Mouse (Mus musculus): Measurements from ENCODE around the gene Sgpp2. TPM values are rescaled to one million over a fixed set of nuclear protein-coding genes. Genes with fewer than 3 reads are reported as not detected.

Sgpp2 gene
- total RNA-seq, 2 experiments from 2014 or later, result 0.08 TPM; not detected in 1

DNA sequence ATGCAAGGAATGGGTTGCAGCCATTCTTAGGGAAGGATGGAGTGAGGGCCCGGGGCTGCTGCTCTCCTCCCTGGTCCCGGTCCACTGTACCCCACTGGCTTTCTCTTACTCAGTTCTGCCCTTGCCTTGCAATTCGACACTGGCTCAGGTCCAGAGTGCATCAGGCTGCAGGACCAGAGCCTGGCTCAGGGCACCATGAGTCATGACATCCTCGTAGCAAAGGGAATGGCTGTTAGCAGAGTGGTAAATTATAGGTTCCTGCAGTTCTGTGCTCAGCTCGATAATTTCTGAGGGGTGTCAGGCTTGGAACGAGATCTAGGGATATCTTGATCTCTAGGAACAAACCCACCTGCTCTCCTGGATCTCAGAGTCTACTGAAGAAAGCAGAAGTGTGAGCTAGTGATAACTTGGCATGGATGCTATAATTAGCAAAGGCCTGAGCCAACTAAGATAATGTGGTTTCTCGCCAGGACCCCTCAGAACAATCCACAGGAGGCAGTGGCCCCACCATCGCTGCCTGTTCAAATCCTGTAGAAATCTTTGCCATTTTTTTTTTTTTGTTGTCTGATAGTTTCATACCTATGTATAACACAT lies 86.3 kb downstream of the Sgpp2 start:
- intact Hi-C loops (cut with DNase I), result no loop called here
- DNase-seq, result no peak

- intact Hi-C loops (cut with DNase I), result no loop called here
- no peak for DNase-seq
Observed at GRCm38 (mm10) chr1:78399755-78400154, 89.6 kb downstream of the Sgpp2 start.

- intact Hi-C loops (cut with DNase I), result no loop called here
- no peak for DNase-seq
Observed at GRCm38 (mm10) chr1:78401413-78401812, 91.3 kb downstream of the Sgpp2 start.

DNA sequence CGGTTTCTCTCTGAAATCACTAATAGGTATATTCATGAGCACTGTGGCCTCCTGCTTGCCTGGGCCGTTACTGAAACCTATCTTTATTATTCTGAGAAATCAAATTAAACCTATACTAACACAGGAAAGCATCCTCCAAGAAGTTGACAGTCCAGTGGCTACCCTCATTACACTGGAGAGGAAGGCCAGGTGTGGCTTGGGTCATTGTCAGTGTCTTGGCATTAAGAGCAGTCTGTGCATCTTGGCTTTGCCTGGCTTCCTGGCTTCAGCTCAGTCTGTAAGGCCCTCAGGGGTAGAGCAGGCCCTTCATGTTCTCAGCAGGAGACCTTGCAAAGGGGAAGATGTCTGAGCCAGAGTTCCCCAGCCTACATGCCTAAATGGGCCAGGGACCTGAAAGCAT lies 99.3 kb downstream of the Sgpp2 start:
- intact Hi-C loops (cut with DNase I), result no loop called here
- DNase-seq, result no peak

DNA sequence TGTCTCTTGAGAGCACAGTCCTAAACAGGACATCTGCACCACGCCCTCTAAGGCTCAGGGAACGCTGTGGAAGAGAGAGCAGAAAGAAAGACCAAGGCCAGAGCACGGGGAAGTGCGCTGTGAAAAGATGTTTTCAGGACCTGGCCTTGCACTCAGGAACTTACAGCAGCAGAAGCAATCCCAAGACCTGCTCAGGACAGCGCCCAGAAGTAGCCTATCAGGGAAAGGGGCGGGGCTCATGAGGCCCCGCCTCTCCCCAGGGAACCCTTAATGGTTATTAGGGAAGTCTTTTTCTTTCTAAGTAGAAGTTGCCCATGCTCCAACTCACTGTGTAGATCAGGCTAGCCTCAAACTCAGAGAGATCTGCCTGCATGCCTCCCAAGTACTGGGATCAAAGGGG lies 102.5 kb downstream of the Sgpp2 start:
- DNase-seq, result no peak
- intact Hi-C loops (cut with DNase I), result no loop called here

DNA sequence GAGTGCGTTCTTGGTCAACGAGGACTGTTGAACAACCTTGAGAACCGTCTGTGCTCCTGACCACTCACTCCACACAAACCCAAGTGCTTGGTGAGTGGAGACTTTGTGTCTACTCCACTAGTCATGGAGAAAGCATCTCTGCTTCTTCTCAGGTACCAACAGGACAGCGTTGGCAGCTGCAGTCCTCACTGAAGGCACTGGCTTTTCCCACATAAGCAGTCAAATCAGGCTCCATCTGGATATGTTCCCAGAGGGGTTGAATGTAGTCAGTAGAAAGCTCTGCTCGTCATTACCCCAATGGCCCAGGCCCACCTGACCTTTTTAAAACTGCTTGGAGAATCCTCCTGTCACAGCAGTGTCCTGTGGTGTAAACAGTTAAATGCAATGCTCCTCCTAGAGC lies 104.3 kb downstream of the Sgpp2 start:
- no peak for DNase-seq
- intact Hi-C loops (cut with DNase I), result no loop called here

- DNase-seq, result no peak
- intact Hi-C loops (cut with DNase I), result no loop called here
Observed at GRCm38 (mm10) chr1:78417154-78417911, 107.2 kb downstream of the Sgpp2 start.

DNA sequence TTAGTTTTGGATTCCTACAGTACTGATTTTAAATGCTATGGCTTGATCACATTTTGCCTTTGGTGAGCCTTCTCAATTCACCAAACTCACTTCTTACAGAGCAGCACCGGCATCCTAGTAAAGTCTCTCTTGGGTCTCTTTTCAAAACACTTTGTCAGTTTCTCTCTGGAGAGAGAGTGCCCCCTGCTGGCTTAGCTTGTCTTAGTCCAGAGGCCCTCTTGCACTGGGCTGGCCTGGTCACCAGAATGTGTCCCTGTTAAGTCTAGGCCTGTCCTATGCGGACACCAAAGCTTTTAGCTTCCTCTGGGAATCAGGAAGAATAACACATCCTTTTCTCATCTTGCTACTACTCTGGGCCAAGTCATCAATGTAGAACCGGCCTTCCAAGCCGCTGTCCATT lies 109.4 kb downstream of the Sgpp2 start:
- DNase-seq, result peak; percentile 71 to 80
- intact Hi-C loops (cut with DNase I), result loop anchor here (2.0 kb wide), 1 partner anchor 203 kb away; no protein-coding TSS in a partner anchor

DNA sequence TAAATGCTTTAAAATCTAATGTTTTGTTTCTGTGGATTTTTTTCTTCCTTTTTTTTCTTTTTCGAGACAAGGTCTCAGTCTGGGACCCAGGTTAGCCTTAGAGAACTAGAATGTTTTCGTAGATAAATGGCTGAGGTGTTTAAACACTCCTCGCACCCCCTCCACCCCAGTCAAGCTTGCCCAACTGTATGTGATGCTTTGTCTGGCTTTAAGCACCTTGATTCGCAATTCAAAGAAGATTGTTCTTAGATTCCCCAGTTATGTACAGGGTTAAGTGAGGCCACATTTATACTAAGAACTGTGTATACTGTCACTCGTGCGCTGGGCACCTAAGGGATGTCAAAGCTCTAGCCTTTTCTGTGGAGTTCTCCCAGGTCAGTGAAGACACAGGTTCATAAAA lies 110.1 kb downstream of the Sgpp2 start:
- DNase-seq, result no peak
- intact Hi-C loops (cut with DNase I), result loop anchor here (1.0 to 10.0 kb wide), 2 partner anchors 442 to 475 kb away; no protein-coding TSS in a partner anchor

- intact Hi-C loops (cut with DNase I), result loop anchor here (10.0 kb wide), 1 partner anchor 477 kb away; no protein-coding TSS in a partner anchor
- no peak for DNase-seq
Observed at GRCm38 (mm10) chr1:78421749-78422148, 111.6 kb downstream of the Sgpp2 start.

- intact Hi-C loops (cut with DNase I), result loop anchor here (10.0 kb wide), 1 partner anchor 478 kb away; no protein-coding TSS in a partner anchor
Observed at GRCm38 (mm10) chr1:78422576-78422975, 112.4 kb downstream of the Sgpp2 start.

GRCm38 (mm10) chr1:78424848-78425247 lies 114.7 kb downstream of the Sgpp2 start:
- intact Hi-C loops (cut with DNase I), result loop anchor here (10.0 kb wide), 1 partner anchor 480 kb away; no protein-coding TSS in a partner anchor

More at GRCm38 (mm10) chr1:78422576-78422975, 112.4 kb downstream of the Sgpp2 start:
- no peak for DNase-seq

GRCm38 (mm10) chr1:78425309-78425708 lies 115.2 kb downstream of the Sgpp2 start:
- intact Hi-C loops (cut with DNase I), result loop anchor here (10.0 kb wide), 1 partner anchor 481 kb away; no protein-coding TSS in a partner anchor
- DNase-seq, result no peak

More at GRCm38 (mm10) chr1:78424848-78425247, 114.7 kb downstream of the Sgpp2 start:
- no peak for DNase-seq

GRCm38 (mm10) chr1:78425793-78426700 lies 115.9 kb downstream of the Sgpp2 start:
- DNase-seq, result peak in 1 of 2 experiments; percentile 14
- intact Hi-C loops (cut with DNase I), result loop anchor here (10.0 kb wide), 1 partner anchor 481 kb away; no protein-coding TSS in a partner anchor

DNA sequence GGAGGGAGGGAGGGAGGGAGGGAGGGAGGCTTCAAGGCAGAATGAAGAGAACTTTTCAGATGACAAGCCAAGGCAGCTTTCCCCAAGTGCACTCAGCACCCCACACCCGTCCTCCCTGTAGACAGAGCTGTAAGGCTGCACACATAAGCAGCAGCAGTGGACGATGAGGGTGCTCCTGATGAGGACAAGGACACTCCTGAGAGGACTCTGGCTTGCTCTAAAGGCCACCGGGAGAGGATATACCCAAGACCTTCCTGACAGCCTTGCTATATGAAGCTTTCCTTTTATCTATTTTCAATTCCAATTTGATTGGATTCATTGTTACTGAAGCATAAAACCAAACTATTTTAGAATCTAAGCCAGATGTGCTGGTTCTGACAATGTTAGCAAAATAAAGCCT lies 116.7 kb downstream of the Sgpp2 start:
- no peak for DNase-seq
- intact Hi-C loops (cut with DNase I), result loop anchor here (10.0 kb wide), 1 partner anchor 482 kb away; no protein-coding TSS in a partner anchor

DNA sequence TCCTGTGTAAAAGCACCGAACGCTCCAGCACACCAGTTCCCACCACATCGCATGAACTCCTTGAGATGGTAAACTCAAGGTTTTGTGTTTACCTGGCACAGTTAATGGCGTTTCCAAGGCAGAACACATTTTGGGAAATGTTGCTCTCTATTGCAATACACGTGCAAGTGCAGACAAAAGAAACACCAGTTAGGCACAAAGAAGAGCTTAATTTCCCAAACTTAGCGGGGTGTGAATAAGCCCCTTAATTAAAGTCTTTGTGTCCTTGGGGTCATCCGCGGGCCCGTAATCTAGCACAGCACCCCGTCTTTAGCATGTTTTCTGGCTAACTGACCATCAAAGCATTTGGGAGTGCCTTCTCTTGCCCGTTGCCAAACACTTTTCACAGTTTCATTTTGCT lies 118.7 kb downstream of the Sgpp2 start:
- no peak for DNase-seq
- intact Hi-C loops (cut with DNase I), result loop anchor here (10.0 kb wide), 1 partner anchor 484 kb away; no protein-coding TSS in a partner anchor

DNA sequence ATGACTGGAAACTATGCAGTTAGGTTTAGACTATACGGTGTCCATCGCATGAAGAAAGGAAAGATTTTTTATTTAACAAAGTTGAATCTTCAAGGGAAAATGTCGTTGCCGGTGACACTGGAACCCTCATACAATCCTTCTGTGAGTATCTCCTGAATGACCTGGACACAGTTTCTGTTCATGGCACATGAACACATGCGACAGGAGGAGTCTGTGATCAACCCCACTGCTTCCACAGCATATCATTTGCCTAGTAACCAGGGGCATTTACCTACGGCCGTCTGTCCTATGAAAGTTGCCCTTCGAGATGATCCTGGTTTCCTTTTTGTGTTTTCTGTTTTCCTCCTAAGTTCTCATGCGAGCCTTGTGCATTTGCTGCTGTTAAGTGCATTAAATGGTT lies 123.3 kb downstream of the Sgpp2 start:
- intact Hi-C loops (cut with DNase I), result no loop called here
- DNase-seq, result no peak

- intact Hi-C loops (cut with DNase I), result no loop called here
- no peak for DNase-seq
Observed at GRCm38 (mm10) chr1:78435967-78436366, 125.8 kb downstream of the Sgpp2 start.

DNA sequence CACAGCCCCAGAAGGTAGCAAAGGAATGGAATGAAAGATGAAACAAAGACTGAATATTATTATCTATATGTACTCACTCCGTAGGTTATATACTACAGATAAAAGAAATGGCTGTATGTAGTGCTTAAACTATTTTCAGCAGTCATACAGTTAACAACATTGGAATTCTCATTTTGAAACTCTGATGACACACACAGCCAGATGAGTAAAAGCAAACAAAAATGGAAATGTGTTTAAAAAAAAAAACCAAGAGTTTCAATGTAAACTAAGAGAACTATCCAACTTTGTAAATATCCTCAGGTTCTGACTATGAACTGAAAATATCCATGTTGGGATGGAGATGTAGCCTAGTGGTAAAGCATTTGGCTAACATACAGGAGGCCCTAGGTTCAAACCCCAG lies 126.3 kb downstream of the Sgpp2 start:
- intact Hi-C loops (cut with DNase I), result no loop called here
- DNase-seq, result no peak

GRCm38 (mm10) chr1:78437150-78437549 lies 127.0 kb downstream of the Sgpp2 start:
- intact Hi-C loops (cut with DNase I), result no loop called here
- DNase-seq, result no peak

DNA sequence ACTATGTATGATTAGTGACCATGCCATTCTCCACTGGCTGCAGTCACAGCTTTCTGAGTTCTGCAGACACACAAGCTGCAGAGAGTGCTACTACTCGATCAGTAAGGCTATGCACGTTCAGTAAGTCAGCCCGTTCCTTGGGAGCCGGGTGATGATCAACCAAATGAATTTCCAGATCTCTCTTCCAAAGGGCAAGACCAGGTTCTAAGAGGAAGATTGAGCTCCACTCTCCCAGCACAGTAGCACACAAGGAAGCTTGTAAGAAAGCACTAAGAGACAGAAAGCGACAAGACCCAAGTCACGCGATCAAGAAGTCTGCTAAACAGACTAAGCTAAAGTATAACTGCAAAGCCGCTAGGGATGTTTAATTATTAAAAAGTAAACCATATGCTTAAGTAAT lies 130.6 kb downstream of the Sgpp2 start:
- no peak for DNase-seq
- intact Hi-C loops (cut with DNase I), result no loop called here

Data from heart, postnatal 36 days (tissue).